Mouse (Mus musculus) cortical plate, adult 2 months (tissue): ENCODE measurements around the gene Rexo2. TPM values are rescaled to one million over a fixed set of nuclear protein-coding genes. Genes with fewer than 3 reads are reported as not detected.

Experiments
- H3K27ac ChIP-seq: fragments of 200-500 bp; 2 replicates; pipeline ENCODE4 v1.5.1; 2012; ENCODE audit warnings: low read length, control low read depth, inconsistent platforms; ENCODE audit not compliant: insufficient read depth
- H3K4me1 ChIP-seq: fragments of 200-500 bp; 2 replicates; pipeline ENCODE4 v1.6.1; 2011; ENCODE audit warnings: low read length; ENCODE audit not compliant: control insufficient read depth, insufficient read depth
- H3K4me3 ChIP-seq: fragments of 200-500 bp; 2 replicates; pipeline ENCODE4 v1.5.1; 2011; ENCODE audit warnings: mild to moderate bottlenecking, low read length, control low read depth; ENCODE audit not compliant: insufficient read depth
- CTCF ChIP-seq: fragments of 200-500 bp; IDR thresholded peaks from 2 replicates; pipeline ENCODE4 v1.5.1; 2011; ENCODE audit warnings: mild to moderate bottlenecking, control low read depth, low read length; ENCODE audit not compliant: insufficient read depth; ENCODE audit errors: extremely low read depth
- POLR2A ChIP-seq: fragments of 200-500 bp; IDR thresholded peaks from 2 replicates; pipeline ENCODE4 v1.6.1; 2011; ENCODE audit warnings: mild to moderate bottlenecking, low read length, control low read depth; ENCODE audit not compliant: insufficient read depth; ENCODE audit errors: extremely low read depth
- polyA plus RNA-seq: library from polyadenylated mRNA; depleted of rRNA; stranded (reverse); fragments of >200 nt; gene quantifications from 2 replicates; pipeline ENCODE4 v1.2.3, GENCODE M21; 2012; rRNA removed

The Rexo2 gene
- polyA plus RNA-seq, 1 experiment = 157 TPM

DNA sequence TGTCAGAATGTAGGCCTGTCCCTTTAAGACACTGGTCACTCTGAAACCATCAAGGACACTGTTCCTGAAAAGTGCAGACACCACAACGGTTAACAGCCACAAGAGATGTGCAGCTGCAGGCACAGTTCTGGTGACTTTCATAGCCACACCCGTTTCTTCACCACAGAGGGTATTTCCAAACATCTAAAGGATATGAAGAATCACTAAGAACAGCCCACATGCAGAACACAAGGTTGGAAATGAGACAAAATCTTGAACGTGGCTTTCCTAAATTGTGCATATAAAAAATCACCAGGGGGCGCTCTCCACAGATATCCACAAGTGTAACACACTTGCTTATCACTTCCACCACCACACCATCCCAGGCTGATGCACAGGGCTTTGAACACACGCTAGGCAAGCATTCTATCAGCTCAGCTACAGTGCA lies 32.6 kb downstream of the Rexo2 start:
- TF ChIP-seq POLR2A = no peak
- TF ChIP-seq CTCF = 0 out of 2 replicates have a peak, but pooled peaks have one; percentile 25
- Histone ChIP-seq H3K4me3 (no peak overlapping the region), H3K4me1 (no peaks in the 10 kb centered on the region), H3K27ac (no peak overlapping the region)

DNA sequence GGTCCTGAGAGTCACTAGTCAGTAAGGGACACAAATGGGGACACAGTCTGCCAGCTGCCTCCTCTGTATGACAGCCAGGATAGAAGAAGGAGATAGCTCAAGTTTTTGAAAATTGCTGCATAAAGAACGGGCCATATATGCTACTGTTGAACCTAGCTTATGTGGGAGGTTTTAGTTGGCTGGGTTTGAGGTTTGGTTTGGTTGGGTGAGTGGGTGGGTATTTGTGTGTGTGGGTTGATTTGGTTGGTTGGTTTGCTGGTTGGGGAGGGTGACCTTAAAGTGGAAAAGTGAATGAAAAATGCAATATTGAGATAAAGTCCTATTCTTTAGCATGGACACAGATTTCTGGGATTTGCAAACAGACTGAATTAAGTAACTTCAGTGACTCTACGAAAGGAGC lies 35.6 kb downstream of the Rexo2 start:
- no peak overlapping the region for H3K4me3 ChIP-seq
- no peak for TF ChIP-seq POLR2A
- no peak for TF ChIP-seq CTCF
- H3K4me1 ChIP-seq = no peaks in the 10 kb centered on the region
- no peak overlapping the region for H3K27ac ChIP-seq

DNA sequence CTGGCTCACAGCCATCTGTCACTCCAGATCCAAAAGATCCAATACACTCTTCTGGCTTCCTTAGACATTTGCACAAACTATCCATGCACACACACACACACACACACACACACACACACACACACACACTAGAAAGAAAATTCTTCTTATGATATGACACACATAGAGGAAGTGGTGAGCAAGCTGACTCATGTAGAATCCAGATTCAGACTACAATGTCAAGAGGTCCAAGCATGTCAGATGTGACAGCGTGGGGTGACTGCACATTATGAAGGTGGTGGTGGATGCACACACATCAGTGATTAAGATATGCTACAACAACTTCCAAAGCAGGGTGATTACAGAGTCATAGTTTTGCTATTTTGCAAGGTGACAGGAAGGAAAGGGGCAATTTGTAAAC lies 36.5 kb downstream of the Rexo2 start:
- Histone ChIP-seq H3K27ac (no peak overlapping the region), H3K4me3 (no peak overlapping the region), H3K4me1 (no peaks in the 10 kb centered on the region)
- TF ChIP-seq CTCF = no peak
- no peak for TF ChIP-seq POLR2A

DNA sequence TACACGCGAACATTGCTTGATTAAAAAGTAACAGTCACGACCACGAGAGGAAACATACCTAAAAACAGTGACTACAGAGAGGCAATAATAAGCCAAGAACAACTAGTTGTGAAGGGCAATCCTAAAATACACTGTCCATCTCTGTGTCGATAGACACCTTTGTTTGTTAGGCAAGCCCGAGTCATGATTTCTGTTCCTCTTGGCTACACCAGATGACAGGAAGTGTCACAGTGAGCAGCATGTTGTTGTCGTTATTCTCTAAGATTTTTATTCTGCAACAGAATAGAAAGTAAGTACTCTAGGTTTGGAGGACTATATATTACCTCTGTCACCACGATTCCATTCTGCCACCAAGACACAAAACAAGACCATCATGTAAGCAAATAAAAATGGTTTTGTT lies 48.0 kb downstream of the Rexo2 start:
- TF ChIP-seq POLR2A (no peak), CTCF (no peak)
- Histone ChIP-seq H3K4me1 (no peaks in the 10 kb centered on the region), H3K27ac (no peak overlapping the region), H3K4me3 (no peak overlapping the region)

DNA sequence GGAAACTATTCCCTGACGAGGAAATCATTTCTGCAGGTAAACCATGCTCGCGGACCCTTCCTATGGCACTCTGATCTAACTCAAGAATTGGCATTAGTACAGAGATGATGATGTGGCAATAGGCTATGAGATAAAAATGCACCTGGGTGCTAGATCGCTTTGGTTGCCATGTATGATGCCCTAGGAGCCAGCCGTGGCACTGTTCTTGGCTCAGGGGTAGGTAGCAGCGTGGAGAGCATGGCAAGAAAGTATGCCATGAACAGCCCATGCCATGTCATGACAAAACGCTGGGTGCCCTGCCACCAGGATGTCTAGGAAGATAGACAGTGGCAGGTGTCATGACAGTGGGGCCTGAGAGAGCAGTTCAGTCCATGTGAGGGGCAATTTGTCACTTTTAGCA lies 53.2 kb downstream of the Rexo2 start:
- H3K4me1 ChIP-seq = no peaks in the 10 kb centered on the region
- H3K4me3 ChIP-seq = no peak overlapping the region
- TF ChIP-seq CTCF (no peak), POLR2A (no peak)
- H3K27ac ChIP-seq = no peak overlapping the region

DNA sequence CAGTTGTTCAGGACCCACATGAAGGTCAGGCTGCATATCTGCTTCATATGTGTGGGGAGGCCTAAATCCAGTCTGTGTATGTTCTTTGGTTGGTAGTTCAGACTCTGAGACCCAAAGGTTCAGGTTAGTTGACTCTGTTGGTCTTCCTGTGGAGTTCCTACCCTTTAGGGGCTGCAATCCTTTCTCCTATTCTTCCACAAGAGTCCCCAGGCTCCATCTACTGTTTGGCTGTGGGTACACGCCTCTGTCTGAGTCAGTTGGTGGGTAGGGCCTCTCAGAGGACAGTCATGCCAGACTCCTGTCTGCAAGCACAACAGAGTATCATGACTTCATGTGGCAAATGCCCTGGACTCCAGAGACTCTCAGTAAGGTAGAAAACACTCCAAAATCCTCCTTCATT lies 57.2 kb downstream of the Rexo2 start:
- no peak overlapping the region for H3K27ac ChIP-seq
- no peaks in the 10 kb centered on the region for H3K4me1 ChIP-seq
- no peak overlapping the region for H3K4me3 ChIP-seq
- no peak for TF ChIP-seq POLR2A
- no peak for TF ChIP-seq CTCF

DNA sequence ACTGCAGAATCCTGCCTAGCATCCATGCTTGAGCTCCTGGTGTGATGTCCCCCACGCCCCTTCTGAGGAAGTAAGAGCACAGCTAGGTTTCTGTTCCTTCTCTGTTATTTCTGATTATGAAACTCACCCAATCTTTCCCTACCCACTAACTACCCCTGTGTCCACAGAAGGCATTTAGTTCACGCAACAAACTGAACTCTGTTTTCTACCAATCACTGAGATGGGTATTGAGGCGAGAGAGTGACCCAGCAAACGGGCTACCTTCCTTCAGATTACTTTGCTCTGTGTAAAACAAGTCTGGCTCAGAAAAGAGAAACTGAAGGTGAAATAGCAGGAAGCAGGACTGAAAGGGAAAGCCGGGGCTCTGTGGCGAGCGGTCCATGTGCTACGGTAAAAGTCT lies 58.0 kb downstream of the Rexo2 start:
- H3K27ac ChIP-seq = no peak overlapping the region
- H3K4me3 ChIP-seq = no peak overlapping the region
- no peak for TF ChIP-seq CTCF
- no peak for TF ChIP-seq POLR2A
- no peaks in the 10 kb centered on the region for H3K4me1 ChIP-seq

DNA sequence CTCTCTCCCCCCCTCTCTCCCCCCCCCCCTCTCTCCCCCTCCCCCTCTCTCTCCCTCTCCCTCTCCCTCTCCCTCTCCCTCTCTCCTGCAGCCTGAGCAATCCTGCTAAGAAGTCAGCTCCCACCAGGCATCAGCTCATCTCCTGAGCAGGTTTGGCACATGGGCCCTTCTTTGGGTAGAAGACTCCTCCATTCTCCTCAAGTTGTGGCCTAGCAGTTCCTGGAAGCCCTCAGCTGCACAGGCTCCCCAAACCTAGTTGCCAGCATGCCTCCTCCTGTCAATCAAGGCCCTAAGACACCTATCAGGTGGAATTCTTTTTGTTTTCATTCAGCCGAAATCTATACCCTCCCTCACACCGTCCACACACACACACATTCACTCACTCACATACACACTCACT lies 58.9 kb downstream of the Rexo2 start:
- no peak for TF ChIP-seq CTCF
- TF ChIP-seq POLR2A = no peak
- no peaks in the 10 kb centered on the region for H3K4me1 ChIP-seq

DNA sequence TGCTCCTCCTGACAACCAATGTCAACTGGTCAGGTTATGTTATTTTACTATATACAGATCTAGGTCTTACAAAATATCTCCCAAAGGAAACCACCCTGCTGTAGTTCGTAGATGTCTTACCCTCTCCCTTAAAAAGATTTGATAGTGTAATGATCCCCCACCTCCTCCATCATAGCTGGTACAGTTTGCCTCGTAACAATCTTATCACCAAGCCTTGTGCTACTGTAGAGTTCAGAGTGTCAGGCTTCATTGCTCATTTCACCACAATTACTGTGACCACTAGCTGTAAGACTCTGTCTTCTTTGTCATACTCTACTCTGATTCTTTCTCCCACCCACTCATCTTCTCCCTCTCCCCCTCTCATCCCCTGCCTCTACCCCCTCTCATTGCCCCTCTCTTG lies 59.4 kb downstream of the Rexo2 start:
- Histone ChIP-seq H3K4me1 (no peaks in the 10 kb centered on the region), H3K27ac (no peak overlapping the region), H3K4me3 (no peak overlapping the region)
- TF ChIP-seq POLR2A (no peak), CTCF (no peak)

More for the DNA sequence above, 58.9 kb downstream of the Rexo2 start:
- no peak overlapping the region for H3K27ac ChIP-seq
- no peak overlapping the region for H3K4me3 ChIP-seq

DNA sequence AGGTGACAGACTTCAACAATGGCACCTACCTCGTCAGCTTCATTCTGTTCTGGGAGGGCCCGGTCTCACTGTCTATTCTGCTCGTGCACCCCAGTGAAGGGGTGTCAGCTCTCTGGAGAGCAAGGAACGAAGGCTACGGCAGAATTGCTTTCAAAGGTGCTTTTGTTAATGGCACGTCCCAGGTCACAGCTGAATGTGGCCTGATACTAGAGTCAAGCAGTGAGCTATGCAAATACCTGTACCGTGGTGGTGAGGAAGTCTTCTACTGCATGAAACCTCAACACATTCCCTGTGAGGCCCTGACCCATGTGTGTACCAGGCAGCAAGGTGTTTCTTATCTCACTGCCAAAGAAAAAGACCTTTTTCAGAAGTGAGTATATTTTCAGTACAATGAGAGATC lies 60.0 kb downstream of the Rexo2 start:
- Histone ChIP-seq H3K4me3 (no peak overlapping the region), H3K27ac (no peak overlapping the region), H3K4me1 (no peaks in the 10 kb centered on the region)
- no peak for TF ChIP-seq CTCF
- no peak for TF ChIP-seq POLR2A

DNA sequence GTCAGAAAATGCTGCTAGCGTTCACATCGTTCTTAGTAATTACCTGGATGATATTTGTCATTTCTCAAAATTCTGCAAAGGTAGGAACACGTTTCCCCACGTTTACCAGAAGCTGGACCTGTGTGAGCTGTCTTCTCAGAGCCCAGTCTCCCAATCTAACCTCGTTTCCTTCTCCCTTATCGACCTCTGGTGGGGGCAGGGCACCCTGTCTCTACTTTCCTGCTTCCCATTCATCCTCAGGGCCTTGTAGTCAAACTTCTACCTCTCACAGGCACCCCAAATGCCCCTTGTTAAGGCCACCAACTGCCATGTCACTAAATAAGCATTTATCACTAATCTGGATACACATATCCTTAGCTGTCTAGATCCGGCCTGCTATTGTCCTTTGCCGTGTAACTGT lies 61.6 kb downstream of the Rexo2 start:
- Histone ChIP-seq H3K4me3 (no peak overlapping the region), H3K27ac (no peak overlapping the region), H3K4me1 (no peaks in the 10 kb centered on the region)
- TF ChIP-seq POLR2A (no peak), CTCF (no peak)

Other genes with a start within 250 kb of the Rexo2 start
- 0.81 and 1.2 TPM in 2 replicates for gene Nxpe2, start 127.2 kb downstream of the Rexo2 start, polyA plus RNA-seq
- gene Rbm7, start 14.7 kb upstream of the Rexo2 start, polyA plus RNA-seq = 30.7 and 31.5 TPM in 2 replicates
- gene Gm5617, start 14.8 kb upstream of the Rexo2 start, polyA plus RNA-seq = 16.4 and 19.3 TPM in 2 replicates
- gene Nnmt, start 124.5 kb upstream of the Rexo2 start, polyA plus RNA-seq = 0.35 and 0.51 TPM in 2 replicates